Mouse (Mus musculus) leukemia stem cell, adult 10-12 weeks (primary cell): ENCODE data around the gene Rimbp3. TPM values are rescaled to one million over a fixed set of nuclear protein-coding genes. Genes with fewer than 3 reads are reported as not detected.

Source experiments
- polyA plus RNA-seq: library from polyadenylated mRNA; stranded (reverse); fragments of >175 nt; gene quantifications from 2 replicates; pipeline ENCODE4 v1.2.3, GENCODE M21; 2012; ENCODE audit warnings: low replicate concordance

Gene Rimbp3
- 0.03 and 0.28 TPM in 2 replicates for polyA plus RNA-seq

GRCm38 (mm10) chr16:17208389-17209361, at the start of gene Rimbp3:
Gene Rimbp3 (plus strand): TSS chr16:17208603.

GRCm38 (mm10) chr16:17202549-17202948, 5.9 kb upstream of the Rimbp3 start, which contains the start of gene Ube2l3:
Gene Ube2l3 (minus strand): TSS chr16:17202649.

GRCm38 (mm10) chr16:17232794-17233701, 24.6 kb downstream of the Rimbp3 start, which contains the start of gene Hic2:
Gene Hic2 (plus strand): TSS chr16:17233572.

Other genes with a start within 250 kb of the Rimbp3 start
- 38.0 and 46.6 TPM in 2 replicates for gene Mapk1, start 225.2 kb upstream of the Rimbp3 start, polyA plus RNA-seq
- not detected in 2 replicates for gene Ypel1, start 138.9 kb upstream of the Rimbp3 start, polyA plus RNA-seq
- gene Ppil2, start 97.3 kb upstream of the Rimbp3 start, polyA plus RNA-seq, result 51.0 and 90.8 TPM in 2 replicates
- 27.9 and 35.4 TPM in 2 replicates for gene 2610318N02Rik, start 83.4 kb upstream of the Rimbp3 start, polyA plus RNA-seq
- 110 and 285 TPM in 2 replicates for gene Sdf2l1, start 76.2 kb upstream of the Rimbp3 start, polyA plus RNA-seq
- 97.8 and 103 TPM in 2 replicates for gene Ydjc, start 64.0 kb upstream of the Rimbp3 start, polyA plus RNA-seq
- 3.7 and 6.8 TPM in 2 replicates for gene Ccdc116, start 61.4 kb upstream of the Rimbp3 start, polyA plus RNA-seq
- 65.1 and 128 TPM in 2 replicates for gene Ube2l3, start 6.0 kb upstream of the Rimbp3 start, polyA plus RNA-seq
- 1.7 and 2.8 TPM in 2 replicates for gene Hic2, start 25.0 kb downstream of the Rimbp3 start, polyA plus RNA-seq
- 2.9 and 4.3 TPM in 2 replicates for gene Tmem191c, start 67.5 kb downstream of the Rimbp3 start, polyA plus RNA-seq
- not detected in 2 replicates for gene Serpind1, start 122.8 kb downstream of the Rimbp3 start, polyA plus RNA-seq
- gene Snap29, start 197.4 kb downstream of the Rimbp3 start, polyA plus RNA-seq, result 3.3 and 8.2 TPM in 2 replicates
- 6.0 and 19.9 TPM in 2 replicates for gene Pi4ka, start 197.7 kb downstream of the Rimbp3 start, polyA plus RNA-seq
- 25.4 and 29.1 TPM in 2 replicates for gene Crkl, start 243.4 kb downstream of the Rimbp3 start, polyA plus RNA-seq